Mouse (Mus musculus): ENCODE measurements around the gene Tcf15. TPM values are rescaled to one million over a fixed set of nuclear protein-coding genes. Genes with fewer than 3 reads are reported as not detected.
A peak's percentile ranks its signal among the peaks of the same experiment; 100 is the strongest.

Tcf15 gene
- polyA plus RNA-seq, 1 experiment from 2014 or later: 0.14 TPM

- Histone ChIP-seq H3K4me3 (ENCODE audit: low read depth, low read length) (no peak overlapping the region), H3K27me3 (ENCODE audit: insufficient read depth, low read length) (0 out of 2 replicates have a peak, but pooled peaks cover 3% of the 10 kb centered on the region), H3K36me3 (replicated peaks; ENCODE audit: insufficient read depth, low read length) (no peaks in the 10 kb centered on the region), H3K9me3 (ENCODE audit: low read length) (no peaks in the 10 kb centered on the region), H3K9ac (replicated peaks) (no peak overlapping the region), H3K27ac (ENCODE audit: low read depth) (no peak overlapping the region), H3K4me1 (ENCODE audit: insufficient read depth) (peaks cover 10% of the 10 kb centered on the region; the same call in 1 of the 2 replicates), H3K4me2 (ENCODE audit: low read depth, low read length) (no peak overlapping the region)
- 70% methylated on average over 6 of the region's 6 CpGs for WGBS (ENCODE audit: insufficient replicate concordance)
- TF ChIP-seq CTCF (IDR thresholded peaks at IDR 0.05; ENCODE audit: low read depth) (no peak), EP300 (IDR thresholded peaks at IDR 0.05; ENCODE audit: low read depth) (no peak)
- no peak for ATAC-seq
- no peak for DNase-seq
These were observed 41.0 kb upstream of the Tcf15 start for GRCm38 (mm10) chr2:152102369-152102768.

DNA sequence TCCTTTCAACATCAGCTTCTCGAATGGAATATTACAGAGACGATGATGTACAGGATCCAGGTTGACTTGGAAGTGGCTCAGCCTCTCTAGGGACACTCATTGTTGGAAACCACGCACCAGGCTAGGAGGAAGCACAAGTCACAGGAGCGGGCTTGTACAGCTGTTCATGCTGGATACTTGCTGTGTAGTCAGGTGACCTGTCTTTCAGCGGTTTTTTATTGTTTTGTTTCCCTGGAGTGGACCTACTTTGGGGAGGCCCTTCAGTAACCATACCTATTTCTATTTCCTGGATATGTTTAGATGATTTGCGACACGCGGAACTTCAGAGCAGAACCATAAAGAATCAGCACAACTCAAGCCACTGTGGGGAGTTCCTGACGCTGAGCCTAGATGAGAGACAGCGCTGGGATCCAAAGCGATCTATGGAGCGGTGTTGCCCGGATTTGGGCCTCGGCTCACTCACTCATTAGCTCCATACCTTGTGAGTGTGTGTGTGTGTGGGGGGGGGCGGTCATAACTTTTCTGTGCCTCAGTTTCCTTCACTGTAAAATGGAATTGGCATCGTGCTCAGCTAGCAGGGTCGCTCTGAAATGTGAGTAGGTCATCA is 38.5 kb upstream of the Tcf15 start:
- ATAC-seq: peak; percentile 38
- peak overlapping the region; percentile 85 for H3K27ac ChIP-seq (ENCODE audit: low read depth)
- H3K9ac ChIP-seq (replicated peaks): peak overlapping the region; percentile 91
- 15% methylated on average over 17 of the region's 17 CpGs for WGBS (ENCODE audit: insufficient replicate concordance)
- H3K36me3 ChIP-seq (replicated peaks; ENCODE audit: insufficient read depth, low read length): no peaks in the 10 kb centered on the region
- H3K4me1 ChIP-seq (ENCODE audit: insufficient read depth): peaks cover 10% of the 10 kb centered on the region; the same call in 1 of the 2 replicates
- peak overlapping the region; percentile 85 for H3K4me3 ChIP-seq (ENCODE audit: low read depth, low read length)
- no peak for DNase-seq
- H3K9me3 ChIP-seq (ENCODE audit: low read length): no peaks in the 10 kb centered on the region
- TF ChIP-seq EP300 (IDR thresholded peaks at IDR 0.05; ENCODE audit: low read depth) (no peak), CTCF (IDR thresholded peaks at IDR 0.05; ENCODE audit: low read depth) (no peak)
- peak overlapping the region; percentile 87 for H3K4me2 ChIP-seq (ENCODE audit: low read depth, low read length)
- H3K27me3 ChIP-seq (ENCODE audit: insufficient read depth, low read length): no peaks in the 10 kb centered on the region

- Histone ChIP-seq H3K4me2 (ENCODE audit: low read depth, low read length) (peak within 1 kb of the TSS; percentile 87), H3K27me3 (ENCODE audit: insufficient read depth, low read length) (no peaks in the 10 kb centered on the region), H3K4me1 (ENCODE audit: insufficient read depth) (peaks cover 10% of the 10 kb centered on the region; the same call in 1 of the 2 replicates), H3K4me3 (ENCODE audit: low read depth, low read length) (peak within 1 kb of the TSS; percentile 85), H3K27ac (ENCODE audit: low read depth) (peak within 1 kb of the TSS; percentile 85), H3K36me3 (replicated peaks; ENCODE audit: insufficient read depth, low read length) (no peaks in the 10 kb centered on the region), H3K9me3 (ENCODE audit: low read length) (no peaks in the 10 kb centered on the region), H3K9ac (replicated peaks) (peak within 1 kb of the TSS; percentile 91)
- peak; percentile 97 for ATAC-seq
- DNase-seq: peak; percentile 90
- peak; percentile 76 for TF ChIP-seq CTCF (IDR thresholded peaks at IDR 0.05; ENCODE audit: low read depth)
- peak; percentile 43; the same call in 1 of the 2 replicates for TF ChIP-seq EP300 (IDR thresholded peaks at IDR 0.05; ENCODE audit: low read depth)
- 3% methylated on average over 70 of the region's 84 CpGs for WGBS (ENCODE audit: insufficient replicate concordance)
These were observed 37.8 kb upstream of the Tcf15 start, which contains the start of gene Srxn1 for GRCm38 (mm10) chr2:152105318-152106224. Gene Srxn1, plus strand, starts transcription at chr2:152105516.

DNA sequence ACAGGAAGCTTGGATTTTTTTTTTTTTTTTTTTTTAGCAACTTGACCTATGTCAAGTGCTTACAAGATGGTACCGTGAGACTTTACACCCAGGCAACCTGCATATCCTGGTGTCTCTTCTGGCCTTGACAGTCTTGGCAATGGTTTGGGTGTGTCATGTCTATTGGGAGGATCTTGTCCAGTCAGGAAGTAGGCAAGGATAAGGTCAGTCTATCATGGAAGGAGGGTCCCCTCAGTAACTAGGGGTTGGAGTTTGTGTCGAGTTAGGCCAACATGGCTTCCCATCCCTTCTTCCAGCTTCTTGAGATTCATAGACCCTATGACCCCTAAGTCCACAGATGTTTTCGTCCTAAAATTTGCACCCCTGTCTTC is 37.2 kb upstream of the Tcf15 start:
- no peak for TF ChIP-seq CTCF (IDR thresholded peaks at IDR 0.05; ENCODE audit: low read depth)
- TF ChIP-seq EP300 (IDR thresholded peaks at IDR 0.05; ENCODE audit: low read depth): no peak

GRCm38 (mm10) chr2:152106597-152106996 is 36.8 kb upstream of the Tcf15 start:
- H3K27me3 ChIP-seq (ENCODE audit: insufficient read depth, low read length): no peaks in the 10 kb centered on the region
- H3K4me2 ChIP-seq (ENCODE audit: low read depth, low read length): peak overlapping the region; percentile 87
- no peaks in the 10 kb centered on the region for H3K9me3 ChIP-seq (ENCODE audit: low read length)
- no peaks in the 10 kb centered on the region for H3K36me3 ChIP-seq (replicated peaks; ENCODE audit: insufficient read depth, low read length)
- TF ChIP-seq CTCF (IDR thresholded peaks at IDR 0.05; ENCODE audit: low read depth): no peak
- TF ChIP-seq EP300 (IDR thresholded peaks at IDR 0.05; ENCODE audit: low read depth): no peak
- peak overlapping the region; percentile 85 for H3K4me3 ChIP-seq (ENCODE audit: low read depth, low read length)
- ATAC-seq (no peak), DNase-seq (no peak)
- H3K9ac ChIP-seq (replicated peaks): peak overlapping the region; percentile 91
- 89% methylated on average over 10 of the region's 10 CpGs for WGBS (ENCODE audit: insufficient replicate concordance)
- H3K4me1 ChIP-seq (ENCODE audit: insufficient read depth): peaks cover 10% of the 10 kb centered on the region; the same call in 1 of the 2 replicates
- no peak overlapping the region for H3K27ac ChIP-seq (ENCODE audit: low read depth)

More for the DNA sequence above, 37.2 kb upstream of the Tcf15 start:
- no peaks in the 10 kb centered on the region for H3K27me3 ChIP-seq (ENCODE audit: insufficient read depth, low read length)
- H3K27ac ChIP-seq (ENCODE audit: low read depth): no peak overlapping the region; the same call in 1 of the 2 replicates
- ATAC-seq (no peak), DNase-seq (no peak)
- no peaks in the 10 kb centered on the region for H3K36me3 ChIP-seq (replicated peaks; ENCODE audit: insufficient read depth, low read length)
- H3K4me2 ChIP-seq (ENCODE audit: low read depth, low read length): peak overlapping the region; percentile 87
- H3K4me1 ChIP-seq (ENCODE audit: insufficient read depth): peaks cover 10% of the 10 kb centered on the region; the same call in 1 of the 2 replicates
- peak overlapping the region; percentile 91 for H3K9ac ChIP-seq (replicated peaks)
- WGBS (ENCODE audit: insufficient replicate concordance): 88% methylated on average over 3 of the region's 3 CpGs
- H3K9me3 ChIP-seq (ENCODE audit: low read length): no peaks in the 10 kb centered on the region
- peak overlapping the region; percentile 85 for H3K4me3 ChIP-seq (ENCODE audit: low read depth, low read length)

GRCm38 (mm10) chr2:152108702-152109101 is 34.7 kb upstream of the Tcf15 start:
- Histone ChIP-seq H3K4me1 (ENCODE audit: insufficient read depth) (peaks cover 10% of the 10 kb centered on the region; the same call in 1 of the 2 replicates), H3K9me3 (ENCODE audit: low read length) (no peaks in the 10 kb centered on the region), H3K27me3 (ENCODE audit: insufficient read depth, low read length) (no peaks in the 10 kb centered on the region), H3K27ac (ENCODE audit: low read depth) (no peak overlapping the region), H3K4me3 (ENCODE audit: low read depth, low read length) (no peak overlapping the region), H3K36me3 (replicated peaks; ENCODE audit: insufficient read depth, low read length) (no peaks in the 10 kb centered on the region), H3K9ac (replicated peaks) (no peak overlapping the region), H3K4me2 (ENCODE audit: low read depth, low read length) (no peak overlapping the region)
- DNase-seq (no peak), ATAC-seq (no peak)
- TF ChIP-seq EP300 (IDR thresholded peaks at IDR 0.05; ENCODE audit: low read depth) (no peak), CTCF (IDR thresholded peaks at IDR 0.05; ENCODE audit: low read depth) (no peak)
- 73% methylated on average over 7 of the region's 7 CpGs for WGBS (ENCODE audit: insufficient replicate concordance)

All from liver, postnatal 0 days (tissue).